Mouse (Mus musculus): Measurements from ENCODE around the gene Ly6g6d. TPM values are rescaled to one million over a fixed set of nuclear protein-coding genes. Genes with fewer than 3 reads are reported as not detected.

The Ly6g6d gene
- polyA plus RNA-seq, 1 experiment: 7.2 TPM

DNA sequence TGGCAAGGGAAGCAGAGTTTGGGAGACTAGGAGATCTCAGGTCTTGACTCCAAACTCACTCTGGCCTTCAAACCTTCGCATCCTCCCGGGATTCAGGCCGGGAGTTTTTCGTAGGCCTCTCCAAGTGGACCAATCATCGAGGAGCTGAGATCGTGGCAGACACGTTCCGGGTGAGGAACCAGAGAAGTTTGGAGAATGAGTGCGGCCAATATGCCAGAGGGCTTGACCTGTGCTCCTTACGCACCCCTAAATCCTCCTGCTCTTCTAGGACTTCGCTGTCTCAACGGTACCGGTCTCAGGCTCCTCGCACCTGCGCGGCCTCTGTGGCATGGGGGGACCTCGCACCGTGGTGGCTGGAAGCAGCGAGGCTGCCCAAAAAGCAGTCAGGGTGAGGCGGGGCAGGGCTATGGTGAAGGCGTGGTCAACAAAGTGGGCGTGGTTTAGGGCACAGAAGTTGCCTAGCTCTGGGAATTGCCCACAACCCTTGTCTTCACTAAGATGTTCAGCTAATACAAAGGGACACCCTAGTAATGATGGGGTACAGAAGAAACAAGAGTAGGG lies 17.0 kb downstream of the Ly6g6d start:
- Histone ChIP-seq H3K36me3 (ENCODE audit: control insufficient read depth, insufficient read depth, low read length) (peaks cover 22% of the 10 kb centered on the region), H3K4me1 (ENCODE audit: control insufficient read depth, insufficient read depth, insufficient read length, low read length) (peaks cover 36% of the 10 kb centered on the region), H3K27me3 (ENCODE audit: control insufficient read depth, insufficient read depth, low read length) (no peaks in the 10 kb centered on the region; the same call in 1 of the 2 replicates), H3K4me3 (ENCODE audit: low read depth, low read length) (no peak overlapping the region), H3K27ac (ENCODE audit: insufficient read depth, low read depth, low read length) (no peak overlapping the region)
- no peak for TF ChIP-seq POLR2A (IDR thresholded peaks at IDR 0.05; ENCODE audit: low read depth, low read length)
- TF ChIP-seq CTCF (IDR thresholded peaks at IDR 0.05; ENCODE audit: extremely low read depth, insufficient read length, insufficient replicate concordance, low read depth, low read length): no peak
- WGBS: 71% methylated on average over 22 of the region's 22 CpGs

DNA sequence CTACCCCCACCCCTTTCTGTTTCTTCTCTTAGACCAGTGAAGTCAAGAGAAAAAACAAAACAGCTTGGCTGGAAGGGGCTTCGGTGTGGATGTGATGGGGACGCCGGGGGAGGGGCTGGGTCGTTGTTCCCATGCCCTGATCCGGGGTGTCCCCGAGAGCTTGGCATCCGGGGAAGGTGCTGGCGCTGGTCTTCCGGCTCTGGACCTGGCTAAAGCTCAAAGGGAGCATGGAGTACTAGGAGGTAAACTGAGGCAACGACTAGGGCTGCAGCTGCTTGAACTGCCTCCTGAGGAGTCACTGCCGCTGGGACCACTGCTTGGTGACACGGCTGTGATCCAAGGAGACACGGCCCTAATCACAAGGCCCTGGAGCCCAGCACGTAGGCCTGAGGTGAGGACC lies 17.8 kb downstream of the Ly6g6d start:
- H3K4me3 ChIP-seq (ENCODE audit: low read depth, low read length): peak overlapping the region; percentile 68
- peaks cover 30% of the 10 kb centered on the region for H3K4me1 ChIP-seq (ENCODE audit: control insufficient read depth, insufficient read depth, insufficient read length, low read length)
- TF ChIP-seq CTCF (IDR thresholded peaks at IDR 0.05; ENCODE audit: extremely low read depth, insufficient read length, insufficient replicate concordance, low read depth, low read length) (no peak), POLR2A (IDR thresholded peaks at IDR 0.05; ENCODE audit: low read depth, low read length) (no peak)
- H3K36me3 ChIP-seq (ENCODE audit: control insufficient read depth, insufficient read depth, low read length): peaks cover 29% of the 10 kb centered on the region
- 38% methylated on average over 14 of the region's 14 CpGs for WGBS
- no peak overlapping the region for H3K27ac ChIP-seq (ENCODE audit: insufficient read depth, low read depth, low read length)
- H3K27me3 ChIP-seq (ENCODE audit: control insufficient read depth, insufficient read depth, low read length): no peaks in the 10 kb centered on the region; the same call in 1 of the 2 replicates

DNA sequence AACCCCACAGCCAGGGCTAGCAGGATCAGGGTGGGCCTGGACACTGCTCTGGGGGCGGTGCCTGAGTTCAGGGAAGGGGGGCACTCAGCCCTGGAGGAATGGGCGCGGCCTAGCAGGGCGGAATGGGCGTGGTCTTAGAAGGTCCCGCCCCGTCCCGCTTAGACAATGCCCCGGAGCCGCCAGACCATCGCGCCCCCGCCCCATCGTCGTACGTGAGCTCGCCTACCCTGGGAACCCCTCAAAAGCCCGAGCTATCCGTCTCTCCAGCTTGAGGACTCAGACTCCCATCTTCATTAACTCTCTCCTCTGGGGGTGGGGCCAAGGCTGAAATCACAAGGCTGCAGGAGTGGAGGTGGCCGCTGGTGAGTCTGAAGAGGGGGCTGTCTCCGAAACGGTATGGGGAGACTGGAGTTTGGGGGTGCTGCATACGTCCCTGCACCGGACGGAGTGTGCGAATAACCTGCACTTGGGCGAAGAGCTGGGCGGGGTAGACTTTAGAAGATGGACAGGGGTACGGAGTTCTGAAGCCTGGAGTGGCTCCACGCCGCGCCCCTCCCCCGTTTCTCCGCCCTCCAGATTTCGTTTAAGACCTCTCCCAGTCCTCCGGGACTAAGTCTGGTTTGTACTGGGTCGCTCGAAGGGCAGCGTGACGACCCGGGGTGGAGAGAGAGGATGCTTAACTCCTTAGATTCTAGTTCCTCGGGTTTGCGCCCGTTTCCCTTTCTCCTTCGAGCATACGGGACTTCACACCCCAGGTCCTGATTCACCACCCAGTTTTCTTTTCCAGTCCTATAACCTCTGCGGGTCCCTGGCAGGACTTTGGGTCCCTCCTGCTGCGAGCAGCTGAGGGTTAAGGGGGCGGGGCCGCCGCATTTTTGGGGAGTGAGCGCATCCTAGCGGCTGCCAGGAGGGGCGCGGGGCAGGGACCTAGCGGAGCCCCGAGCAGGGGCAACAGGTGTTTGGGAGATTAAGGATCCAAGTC lies 18.7 kb downstream of the Ly6g6d start, which contains the start of gene Ddah2:
Gene Ddah2, plus strand, starts transcription at position 125 of the 982 bp plus-strand sequence.
- TF ChIP-seq POLR2A (IDR thresholded peaks at IDR 0.05; ENCODE audit: low read depth, low read length) (peak; percentile 48), CTCF (IDR thresholded peaks at IDR 0.05; ENCODE audit: extremely low read depth, insufficient read length, insufficient replicate concordance, low read depth, low read length) (peak; percentile 66)
- Histone ChIP-seq H3K4me1 (ENCODE audit: control insufficient read depth, insufficient read depth, insufficient read length, low read length) (peaks cover 25% of the 10 kb centered on the region), H3K27me3 (ENCODE audit: control insufficient read depth, insufficient read depth, low read length) (no peaks in the 10 kb centered on the region), H3K27ac (ENCODE audit: insufficient read depth, low read depth, low read length) (peak within 1 kb of the TSS; percentile 52; the same call in 1 of the 2 replicates), H3K4me3 (ENCODE audit: low read depth, low read length) (peak within 1 kb of the TSS; percentile 68), H3K36me3 (ENCODE audit: control insufficient read depth, insufficient read depth, low read length) (peaks cover 35% of the 10 kb centered on the region)
- WGBS: 1% methylated on average over 57 of the region's 57 CpGs

DNA sequence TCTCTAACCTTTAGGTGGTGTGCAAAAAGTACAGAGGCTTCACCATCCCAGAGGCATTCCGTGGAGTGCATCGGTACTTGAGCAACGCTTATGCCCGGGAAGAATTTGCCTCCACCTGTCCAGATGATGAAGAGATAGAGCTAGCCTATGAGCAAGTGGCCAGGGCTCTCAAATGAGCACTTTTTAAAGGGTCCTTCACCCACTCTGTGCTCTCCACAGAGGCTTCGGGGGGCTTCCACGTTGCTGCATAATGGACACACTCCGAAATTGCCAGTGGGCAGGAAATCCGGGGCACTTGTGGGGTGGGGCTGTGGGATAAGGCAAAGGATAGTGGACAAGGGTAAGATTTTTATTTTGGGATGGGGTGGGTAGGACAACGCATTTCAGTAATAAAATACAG lies 19.5 kb downstream of the Ly6g6d start:
- H3K27me3 ChIP-seq (ENCODE audit: control insufficient read depth, insufficient read depth, low read length): no peaks in the 10 kb centered on the region
- H3K36me3 ChIP-seq (ENCODE audit: control insufficient read depth, insufficient read depth, low read length): peaks cover 42% of the 10 kb centered on the region
- H3K4me1 ChIP-seq (ENCODE audit: control insufficient read depth, insufficient read depth, insufficient read length, low read length): peaks cover 21% of the 10 kb centered on the region
- TF ChIP-seq POLR2A (IDR thresholded peaks at IDR 0.05; ENCODE audit: low read depth, low read length): no peak
- no peak for TF ChIP-seq CTCF (IDR thresholded peaks at IDR 0.05; ENCODE audit: extremely low read depth, insufficient read length, insufficient replicate concordance, low read depth, low read length)
- no peak overlapping the region for H3K27ac ChIP-seq (ENCODE audit: insufficient read depth, low read depth, low read length)
- no peak overlapping the region for H3K4me3 ChIP-seq (ENCODE audit: low read depth, low read length)
- 58% methylated on average over 9 of the region's 9 CpGs for WGBS

DNA sequence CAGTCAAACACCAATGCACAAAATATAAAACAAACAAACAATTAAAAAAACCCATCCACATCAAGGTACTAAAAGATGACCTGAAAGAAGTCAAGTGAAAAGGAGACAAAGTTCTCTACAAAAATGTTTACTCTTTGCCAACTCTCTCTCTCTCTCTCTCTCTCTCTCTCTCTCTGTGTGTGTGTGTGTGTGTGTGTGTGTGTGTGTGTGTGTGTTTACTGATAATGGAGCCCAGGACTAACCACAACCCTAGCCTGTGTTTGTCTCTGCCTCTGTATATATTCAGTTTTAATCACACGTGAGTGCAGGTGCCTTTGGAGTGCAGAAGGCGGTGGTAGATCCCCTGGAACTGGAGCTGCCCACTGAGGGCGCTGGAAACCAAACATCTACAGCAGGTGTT lies 20.8 kb downstream of the Ly6g6d start:
- 79% methylated on average over 3 of the region's 3 CpGs for WGBS

DNA sequence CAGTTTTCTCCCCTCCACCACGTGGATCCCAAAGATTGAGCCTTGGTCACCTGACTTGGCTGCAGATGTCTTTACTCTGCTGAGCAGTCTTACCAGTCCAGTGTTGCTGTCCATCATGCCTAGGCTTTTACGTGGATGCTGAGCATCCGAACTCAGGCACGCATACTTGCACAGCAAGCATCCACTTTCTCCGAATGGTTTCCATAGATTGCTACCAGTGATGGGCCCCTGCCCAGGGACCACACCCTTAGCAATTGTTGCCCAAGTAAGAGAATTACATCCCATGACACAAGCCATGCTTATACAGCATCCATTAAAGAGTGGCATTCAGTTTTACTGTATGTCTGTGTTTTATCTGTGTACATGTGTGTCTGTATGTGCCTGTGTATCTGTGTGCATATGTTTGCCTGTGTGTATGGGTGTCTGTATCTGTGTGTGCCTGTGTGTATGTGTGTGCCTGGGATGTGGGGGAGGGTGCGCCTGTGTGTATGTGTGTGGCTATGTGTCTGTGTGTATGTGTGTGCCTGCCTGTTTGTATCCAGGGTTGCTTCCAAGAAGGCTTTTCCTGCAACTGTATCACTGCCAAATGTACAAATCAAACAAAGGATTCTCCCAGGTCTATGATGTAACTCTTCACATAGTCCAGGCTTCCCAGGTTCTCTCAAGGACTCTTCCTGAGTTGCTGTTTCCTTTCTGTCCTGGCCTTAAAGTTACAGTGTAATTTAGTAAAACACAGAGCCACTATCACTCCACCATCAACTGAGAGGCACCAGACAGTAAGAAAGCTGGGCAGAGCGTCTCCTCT lies 22.0 kb downstream of the Ly6g6d start:
- H3K27ac ChIP-seq (ENCODE audit: insufficient read depth, low read depth, low read length): no peak overlapping the region
- H3K4me3 ChIP-seq (ENCODE audit: low read depth, low read length): no peak overlapping the region
- no peaks in the 10 kb centered on the region for H3K27me3 ChIP-seq (ENCODE audit: control insufficient read depth, insufficient read depth, low read length)
- H3K36me3 ChIP-seq (ENCODE audit: control insufficient read depth, insufficient read depth, low read length): peaks cover 55% of the 10 kb centered on the region
- TF ChIP-seq CTCF (IDR thresholded peaks at IDR 0.05; ENCODE audit: extremely low read depth, insufficient read length, insufficient replicate concordance, low read depth, low read length) (no peak), POLR2A (IDR thresholded peaks at IDR 0.05; ENCODE audit: low read depth, low read length) (no peak)
- H3K4me1 ChIP-seq (ENCODE audit: control insufficient read depth, insufficient read depth, insufficient read length, low read length): peaks cover 26% of the 10 kb centered on the region
- 85% methylated on average over 7 of the region's 7 CpGs for WGBS

More for the DNA sequence above, 20.8 kb downstream of the Ly6g6d start:
- no peaks in the 10 kb centered on the region for H3K27me3 ChIP-seq (ENCODE audit: control insufficient read depth, insufficient read depth, low read length)
- no peak overlapping the region for H3K4me3 ChIP-seq (ENCODE audit: low read depth, low read length)
- TF ChIP-seq CTCF (IDR thresholded peaks at IDR 0.05; ENCODE audit: extremely low read depth, insufficient read length, insufficient replicate concordance, low read depth, low read length) (no peak), POLR2A (IDR thresholded peaks at IDR 0.05; ENCODE audit: low read depth, low read length) (no peak)
- peaks cover 54% of the 10 kb centered on the region for H3K36me3 ChIP-seq (ENCODE audit: control insufficient read depth, insufficient read depth, low read length)
- no peak overlapping the region for H3K27ac ChIP-seq (ENCODE audit: insufficient read depth, low read depth, low read length)
- H3K4me1 ChIP-seq (ENCODE audit: control insufficient read depth, insufficient read depth, insufficient read length, low read length): peaks cover 26% of the 10 kb centered on the region

All from small intestine, adult 2 months (tissue).